Mouse (Mus musculus) retina, adult 2 months (tissue): ENCODE results near the gene Ankrd63.

Source experiments
- DNase-seq: peaks from one replicate; pipeline ENCODE4 v3.0.0-alpha.2; 2012; ENCODE audit warnings: low read depth, low spot score

Ankrd63 gene

DNA sequence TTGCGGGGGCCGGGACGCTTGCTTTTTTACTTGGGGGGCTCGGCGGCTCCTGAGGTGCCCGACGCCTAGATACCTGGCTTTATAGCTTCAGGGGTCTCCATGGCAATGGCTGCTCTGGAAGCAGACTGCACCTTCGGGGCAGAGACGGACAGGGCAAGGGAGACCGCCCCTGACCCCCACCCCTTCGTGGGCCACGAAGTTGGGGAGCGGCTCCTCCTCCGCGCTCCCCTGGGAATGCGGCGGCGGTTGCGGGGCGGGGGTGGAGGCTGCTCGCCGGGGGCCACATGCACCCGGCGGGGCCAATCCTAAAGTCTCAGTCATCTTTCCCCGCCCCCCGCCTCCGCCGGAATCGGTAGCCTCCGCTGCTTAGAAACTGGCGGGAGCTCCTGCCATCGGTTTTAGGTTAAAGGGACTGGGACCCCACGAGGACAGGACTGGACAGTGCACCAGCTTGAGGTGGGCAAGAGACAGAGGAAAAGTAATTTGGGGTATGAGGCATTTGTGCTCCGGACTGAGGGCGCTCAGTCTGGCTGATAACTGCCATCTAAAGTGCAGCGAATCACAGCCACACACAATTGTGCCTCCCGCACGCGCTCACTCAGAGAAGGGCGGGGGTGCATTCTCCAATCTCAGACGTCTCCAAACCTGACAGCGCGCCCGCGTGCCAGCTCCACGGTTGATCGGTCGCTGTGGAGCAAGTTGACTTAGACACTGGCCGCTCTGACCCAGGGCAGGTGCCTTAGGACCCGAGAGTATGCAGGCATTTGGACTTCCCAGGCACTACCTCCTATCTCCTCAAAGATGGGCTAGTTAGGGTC, at the start of gene Ankrd63:
Gene Ankrd63, minus strand, starts transcription at position 51 of the 818 bp plus-strand sequence.
- DNase-seq: no peak

DNA sequence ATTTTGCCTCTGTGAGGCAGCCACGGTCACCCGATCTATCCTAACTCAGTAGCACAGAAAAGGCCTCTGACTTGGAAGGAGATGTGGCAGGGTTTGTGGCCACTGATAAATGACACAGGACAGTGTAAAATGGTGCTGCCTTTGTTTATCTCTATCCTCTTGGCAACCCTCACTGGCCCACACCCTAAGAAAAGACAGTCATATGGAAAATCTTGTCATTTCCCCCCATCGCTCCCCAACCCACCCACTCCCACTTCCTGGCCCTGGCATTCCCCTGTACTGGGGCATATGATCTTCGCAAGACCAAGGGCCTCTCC, 49.0 kb upstream of the Ankrd63 start:
- DNase-seq: no peak

DNA sequence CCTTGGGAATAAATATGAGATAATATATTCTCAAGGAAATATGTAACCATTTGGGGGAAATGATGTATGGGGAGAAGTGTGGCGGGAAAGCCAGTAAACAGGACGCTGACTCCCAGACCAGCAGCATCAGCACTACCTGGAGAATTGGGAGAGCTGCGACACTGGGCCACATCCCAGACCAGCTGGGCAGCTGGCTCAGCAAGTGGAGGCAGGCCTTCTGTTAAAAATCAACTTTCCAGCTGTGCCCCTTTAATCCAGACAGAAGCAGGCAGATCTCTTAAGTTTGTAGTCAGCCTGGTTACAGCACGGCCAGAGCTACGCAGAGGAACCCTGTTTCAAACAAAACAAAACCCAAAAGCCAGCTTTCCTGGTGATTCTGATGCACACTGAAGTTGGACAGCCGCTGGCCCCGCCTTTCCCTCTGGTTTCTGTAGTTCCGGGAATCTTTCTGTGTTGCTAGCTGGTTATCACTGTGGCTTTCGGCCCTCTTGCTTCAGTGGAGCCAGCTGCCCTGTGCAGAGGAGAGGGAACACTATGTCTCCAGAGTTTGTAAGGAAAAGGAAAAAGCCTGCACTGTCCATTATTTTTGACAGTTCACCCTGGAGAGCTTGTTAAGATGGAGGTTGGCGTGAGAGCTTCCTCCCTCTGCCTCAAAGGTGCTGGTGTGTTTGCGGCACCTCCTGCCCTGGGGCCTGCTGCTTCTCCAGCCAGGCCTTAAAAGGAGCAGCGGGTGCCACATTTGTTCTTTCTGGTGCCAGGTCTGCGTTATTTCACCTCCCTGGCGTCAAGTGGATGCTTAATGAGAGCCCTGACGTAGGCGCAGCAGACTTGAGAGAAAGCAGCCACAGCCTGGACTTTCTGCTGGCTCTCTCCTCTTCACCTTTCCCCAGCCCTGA, 48.4 kb upstream of the Ankrd63 start:
- no peak for DNase-seq

DNA sequence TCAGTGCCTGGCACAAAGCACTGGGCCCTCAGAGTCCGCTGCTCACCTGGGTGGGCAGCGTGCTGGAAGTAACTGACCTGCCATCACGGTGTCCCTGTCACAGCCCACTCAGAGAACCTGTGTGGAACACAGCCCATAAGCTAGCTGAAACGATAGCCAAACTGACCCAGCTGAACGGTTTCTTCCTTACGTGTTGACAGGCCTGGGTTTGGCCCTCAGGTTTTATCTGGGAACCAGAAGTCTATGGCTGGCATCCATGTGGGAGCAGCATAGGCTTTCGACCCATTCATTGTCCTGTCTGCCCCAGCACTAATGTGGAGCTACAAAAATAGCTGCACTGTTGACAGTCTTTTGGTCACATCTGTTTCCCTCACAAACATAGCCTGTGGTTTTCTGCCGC, 46.7 kb upstream of the Ankrd63 start:
- no peak for DNase-seq

DNA sequence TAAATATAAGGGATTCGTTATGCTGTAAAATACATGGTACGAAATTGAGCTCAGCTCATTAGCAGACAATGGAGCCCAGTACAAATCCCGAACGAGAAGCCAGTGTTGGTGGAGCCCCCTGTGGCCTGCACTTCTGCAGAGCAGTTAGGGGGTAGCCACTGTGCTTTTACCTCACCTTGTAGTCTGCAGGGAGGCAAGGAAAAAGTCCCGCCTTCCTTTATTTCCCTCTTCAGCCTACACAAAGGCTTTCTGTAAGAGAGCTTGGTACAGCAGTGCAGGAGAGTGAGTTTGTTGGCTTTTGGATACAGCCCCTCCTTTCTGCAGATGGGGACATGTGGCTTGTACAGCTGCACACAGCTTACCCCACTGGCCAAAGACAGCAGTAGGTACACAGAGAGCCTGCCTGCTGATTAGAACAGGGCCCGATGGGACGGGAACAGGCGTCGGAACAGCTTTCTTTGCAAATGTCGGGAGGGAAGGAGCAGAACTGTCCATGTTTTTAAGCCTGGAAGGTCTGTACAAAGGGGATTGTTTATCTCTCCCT, 45.6 kb upstream of the Ankrd63 start:
- DNase-seq: no peak

DNA sequence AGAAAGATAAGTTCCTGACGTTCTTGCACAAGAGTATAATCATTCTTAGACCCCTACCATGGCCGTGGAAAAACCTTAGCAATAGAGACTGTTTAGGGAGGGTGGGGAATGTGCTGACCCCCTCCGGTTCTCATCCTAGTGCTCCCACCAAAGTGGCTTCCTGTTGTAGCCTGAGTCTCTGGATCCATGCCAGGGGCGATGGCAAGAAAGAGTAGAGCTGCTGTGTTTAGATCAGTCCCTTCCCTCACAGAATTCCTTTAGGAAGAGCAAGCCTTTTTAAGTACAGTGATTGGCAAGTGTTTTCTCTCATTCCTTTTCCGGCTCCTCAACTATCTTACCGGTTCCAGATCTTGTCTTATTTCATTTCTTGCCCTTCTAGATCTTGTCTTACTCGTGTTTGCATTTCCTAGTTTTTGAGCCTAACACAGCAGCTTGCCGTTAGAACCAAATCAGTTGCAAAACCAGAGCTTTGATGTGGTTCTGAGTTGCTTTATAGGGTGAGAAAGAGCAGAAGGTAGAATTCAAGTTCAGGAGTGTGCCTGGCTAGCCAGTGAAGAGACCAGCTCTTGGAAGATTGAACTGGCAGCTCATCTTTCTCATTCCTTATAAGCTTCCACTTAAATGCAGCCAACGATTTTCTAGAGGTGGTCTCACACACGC, 43.7 kb upstream of the Ankrd63 start:
- DNase-seq: no peak

DNA sequence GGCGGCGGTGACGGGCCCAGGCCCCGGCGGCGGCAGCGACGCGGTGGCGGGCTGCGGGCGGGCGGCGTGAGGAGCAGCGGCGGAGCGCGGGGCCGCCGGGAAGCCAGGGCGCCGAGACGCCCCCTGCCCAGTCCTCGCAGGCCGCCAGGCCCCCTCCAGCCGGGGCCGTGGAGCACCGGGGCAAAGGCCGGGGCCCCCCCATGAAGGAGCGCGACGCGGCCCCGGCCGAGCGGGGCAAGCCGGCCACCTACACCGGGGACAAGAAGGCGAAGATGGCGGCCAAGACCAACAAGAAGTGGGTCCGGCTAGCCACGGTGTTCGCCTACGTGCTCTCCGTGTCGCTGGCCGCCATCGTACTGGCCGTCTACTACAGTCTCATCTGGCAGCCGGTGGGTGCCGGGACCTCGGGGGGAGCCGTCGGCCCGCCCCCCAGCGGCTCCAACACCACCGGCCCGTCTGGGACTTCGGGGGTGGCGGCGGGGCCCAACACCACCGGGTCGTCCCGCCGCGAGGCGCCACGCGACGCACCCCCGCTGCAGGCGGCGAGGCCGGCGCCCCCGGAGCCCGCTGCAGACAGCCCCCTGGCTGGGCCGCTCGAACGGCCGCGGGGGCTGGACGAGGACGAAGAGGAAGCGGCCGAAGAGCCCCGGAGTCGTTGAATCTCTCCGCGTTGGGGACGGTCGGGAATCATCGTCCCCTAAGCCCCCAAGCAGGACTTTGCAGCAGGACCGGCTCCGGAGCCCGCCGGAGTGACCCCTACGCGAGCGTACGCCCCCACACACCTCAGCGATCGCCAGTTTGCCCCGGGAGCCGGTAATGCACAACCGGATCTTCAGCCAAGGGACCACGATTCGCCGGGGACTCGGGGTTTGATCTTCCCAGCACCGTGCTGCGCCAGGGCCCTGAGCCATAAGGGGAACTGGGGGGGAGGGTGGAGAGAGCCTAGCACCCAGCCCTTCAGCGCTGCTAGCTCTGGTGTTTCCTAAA, 42.4 kb upstream of the Ankrd63 start:
- DNase-seq: no peak

DNA sequence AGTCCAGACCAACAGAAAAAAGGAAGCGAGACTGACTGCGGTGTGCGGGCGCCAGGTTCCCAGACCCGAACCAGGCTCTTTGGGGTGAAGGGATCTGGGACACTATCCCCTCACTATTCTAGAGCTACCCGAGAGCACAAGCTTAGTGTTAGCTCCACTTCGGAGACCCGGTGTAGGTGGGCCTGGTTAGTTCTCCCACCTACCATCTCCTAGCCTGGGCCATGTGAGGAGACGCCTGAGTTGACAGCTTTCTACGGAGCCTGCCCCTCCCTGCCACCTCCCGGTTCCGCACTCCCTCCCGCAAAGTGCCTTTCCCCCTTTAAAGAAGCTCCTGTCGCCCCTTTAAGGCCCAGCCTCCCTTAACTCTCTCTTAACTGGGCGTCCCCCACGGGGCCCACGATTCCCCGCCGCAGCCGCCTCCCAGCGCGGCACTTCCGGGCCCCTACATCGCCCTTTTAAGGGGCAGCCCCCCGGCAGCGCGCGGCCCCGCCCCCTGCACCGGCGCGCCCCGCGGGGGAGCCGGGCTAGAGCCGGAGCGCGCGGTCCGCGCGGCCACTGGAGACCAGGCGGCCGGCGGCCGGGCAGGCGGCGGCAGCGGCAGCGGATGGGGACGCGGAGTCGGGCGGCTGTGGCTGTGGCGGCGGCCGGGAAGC, 41.6 kb upstream of the Ankrd63 start, which contains the start of gene Inafm2:
Gene Inafm2, plus strand, starts transcription at position 527 of the 653 bp plus-strand sequence.
- DNase-seq: peak; percentile 68

DNA sequence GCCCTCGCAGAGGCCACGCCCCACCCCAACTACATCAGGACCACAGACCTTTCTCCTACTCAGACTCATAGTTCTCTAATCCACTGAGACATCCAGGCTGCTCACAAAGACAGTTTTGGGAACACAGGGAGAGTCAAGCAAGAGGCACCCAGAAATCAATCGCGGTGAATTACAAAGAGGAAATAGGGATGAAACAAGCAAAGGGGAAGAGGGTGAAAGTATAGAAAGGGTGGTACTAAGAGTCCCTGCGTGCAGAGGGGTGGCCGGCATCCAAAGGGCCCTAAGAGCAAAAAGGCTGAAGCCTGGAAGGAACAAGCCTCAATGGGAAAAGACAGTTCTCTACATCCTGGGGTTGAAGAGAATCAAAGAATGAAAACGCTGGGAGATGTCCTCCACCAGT, 40.9 kb upstream of the Ankrd63 start:
- DNase-seq: no peak

DNA sequence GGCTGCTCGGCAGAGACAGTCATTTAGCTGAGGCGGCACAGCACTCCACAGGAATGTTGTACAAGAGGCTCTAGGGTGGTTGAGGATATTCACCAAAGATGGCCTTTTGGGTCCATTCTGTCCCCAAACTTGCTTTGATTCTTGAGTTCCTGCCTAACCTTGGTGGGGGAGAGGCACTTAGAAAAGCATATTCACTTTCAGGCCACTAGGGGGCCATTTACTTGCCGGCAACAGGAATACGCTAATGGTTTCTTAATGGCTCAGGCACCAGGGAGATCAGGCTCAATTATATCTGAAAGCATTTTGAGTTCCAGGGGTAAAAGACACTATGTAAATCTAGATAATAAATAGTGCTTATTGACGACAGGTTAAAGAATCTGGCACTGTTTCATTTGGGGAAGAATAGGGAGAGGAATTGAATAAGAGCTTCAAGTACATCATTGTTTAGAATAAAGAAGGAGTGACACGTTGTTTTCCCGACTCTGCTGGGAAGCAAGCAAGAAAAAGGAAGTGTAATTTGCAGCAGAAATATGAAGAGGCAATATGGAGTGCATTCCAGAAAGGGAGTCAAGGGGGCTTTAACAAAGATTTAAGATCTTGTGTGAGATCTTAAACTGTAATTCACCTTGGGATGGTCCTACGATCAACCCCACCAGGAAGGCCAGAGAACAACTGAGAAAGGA, 39.6 kb upstream of the Ankrd63 start:
- no peak for DNase-seq

DNA sequence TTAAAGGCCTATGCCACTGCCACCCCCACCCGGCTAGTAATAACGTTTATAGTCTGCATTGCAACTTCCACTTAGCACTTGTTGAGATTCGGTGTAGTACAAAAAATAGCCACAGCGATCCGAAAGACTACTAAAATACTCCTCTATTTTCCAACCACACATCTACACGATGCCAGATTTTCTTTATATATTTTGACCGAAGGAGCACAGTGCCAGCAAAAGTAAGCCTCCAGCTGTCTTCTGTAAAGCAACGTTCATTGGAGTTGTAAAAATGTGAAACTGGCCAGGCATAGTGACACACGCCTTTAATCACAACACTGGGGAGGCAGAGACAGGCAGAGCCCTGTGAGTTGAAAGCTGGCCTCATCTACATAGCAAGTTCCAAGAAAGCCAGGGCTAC, 37.4 kb upstream of the Ankrd63 start:
- DNase-seq: no peak

DNA sequence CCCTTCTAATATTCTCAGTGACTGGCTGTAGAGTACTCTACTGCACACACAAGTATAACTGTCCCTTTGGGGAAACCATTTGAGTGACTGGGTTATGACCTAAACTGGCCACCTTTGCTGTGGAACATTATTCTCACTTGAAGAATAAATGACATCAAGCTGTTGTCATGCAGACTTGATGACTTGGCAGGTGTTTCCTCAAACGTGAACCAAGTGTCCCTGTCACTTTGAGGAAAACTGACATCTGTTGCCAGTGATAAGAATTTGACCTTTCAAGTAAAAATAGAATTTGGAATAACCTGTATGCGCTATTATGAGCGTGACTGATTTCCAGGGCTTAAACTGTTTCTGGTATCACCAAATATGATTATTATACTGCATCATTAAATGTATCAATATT, 36.6 kb upstream of the Ankrd63 start:
- no peak for DNase-seq

DNA sequence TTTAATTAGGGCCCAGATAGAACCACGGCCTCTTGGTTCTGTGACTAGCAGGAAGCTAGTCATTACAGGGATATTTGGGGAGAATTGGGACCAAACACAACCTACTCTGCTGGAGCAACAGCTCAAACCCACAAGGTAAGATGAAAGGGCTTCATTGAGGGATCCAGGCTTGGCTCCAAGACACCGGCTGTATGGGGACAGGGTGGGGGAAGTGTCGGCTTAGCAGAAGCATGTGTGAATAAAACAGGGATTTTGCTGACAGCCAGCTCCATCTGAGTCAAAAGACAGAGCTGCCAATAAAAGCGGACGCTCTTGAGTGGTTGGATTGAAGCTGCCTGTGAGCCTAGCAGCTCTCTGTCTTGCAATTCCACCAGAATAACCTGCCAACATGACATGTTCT, 29.6 kb upstream of the Ankrd63 start:
- no peak for DNase-seq

DNA sequence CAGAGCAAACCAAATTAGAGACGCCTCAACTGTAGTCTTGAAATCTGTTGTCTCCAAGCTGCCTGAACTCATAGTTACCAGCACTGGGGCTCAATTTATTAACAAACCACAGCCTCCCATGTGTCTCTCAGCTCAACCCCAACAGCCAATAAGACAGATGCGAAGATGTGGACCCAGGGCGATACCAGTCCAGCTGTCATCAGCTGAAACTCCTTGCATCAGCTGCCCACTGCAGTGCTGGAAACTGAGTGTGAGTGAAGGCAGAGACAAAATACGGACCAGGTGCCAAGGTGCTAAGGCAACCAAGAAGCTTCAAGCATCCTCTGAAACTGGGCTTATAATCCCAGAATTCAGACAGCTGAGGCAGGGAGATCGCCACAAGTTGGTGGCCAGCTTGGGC, 28.2 kb upstream of the Ankrd63 start:
- DNase-seq: no peak

DNA sequence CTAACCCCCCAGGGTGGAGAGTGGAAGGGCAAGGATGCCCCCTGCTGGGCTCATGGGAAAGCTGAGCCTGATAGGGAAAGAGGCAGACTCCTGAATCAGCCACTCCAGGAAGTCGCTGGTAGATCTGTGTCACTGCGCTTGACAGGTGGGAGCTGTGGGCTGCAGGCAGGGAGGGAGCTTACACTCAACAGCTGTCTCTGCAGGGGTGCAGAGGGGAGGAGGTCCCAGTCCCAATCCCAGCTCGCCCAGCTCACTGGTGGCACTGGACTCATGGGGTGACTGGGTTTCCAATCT, 26.8 kb upstream of the Ankrd63 start:
- DNase-seq: no peak

DNA sequence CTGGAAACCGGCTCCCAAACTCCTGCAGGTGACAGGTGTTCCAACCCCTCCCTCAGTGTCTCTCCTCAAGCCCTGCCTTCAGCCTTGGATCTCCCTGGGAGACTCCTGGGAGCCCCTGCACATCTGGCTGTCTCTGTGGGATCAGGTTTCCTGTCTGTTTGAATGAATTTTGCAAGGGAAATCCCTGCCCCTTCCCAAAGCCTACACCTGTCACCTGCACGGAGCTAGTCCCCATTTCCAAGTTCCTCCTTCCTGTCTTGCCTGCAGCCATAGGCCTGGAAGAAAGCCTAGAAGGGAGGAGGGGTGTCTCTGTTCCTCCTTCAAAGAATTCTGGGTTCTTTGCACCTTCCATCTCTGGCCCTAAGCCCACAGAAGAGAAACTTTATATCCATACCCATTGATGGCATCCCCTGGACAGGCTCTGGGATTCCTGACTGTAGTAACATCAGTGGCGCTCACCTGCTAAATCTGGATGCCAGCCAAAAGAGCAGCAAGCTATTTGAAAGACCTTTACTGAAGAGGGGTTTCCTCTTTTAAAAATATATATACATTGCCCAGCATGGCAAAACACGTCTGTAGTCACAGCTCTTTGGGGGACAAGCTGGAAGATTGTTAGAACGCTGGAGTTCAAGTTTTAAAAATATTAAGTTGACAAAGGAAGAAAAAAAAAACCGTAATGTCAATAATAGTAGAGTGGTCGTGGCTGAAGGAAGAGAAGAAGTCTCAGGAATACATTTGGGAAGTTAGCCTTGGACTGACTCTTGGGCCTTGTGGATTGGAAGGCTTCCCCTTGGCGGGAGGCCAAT, 26.3 kb upstream of the Ankrd63 start:
- DNase-seq: no peak

DNA sequence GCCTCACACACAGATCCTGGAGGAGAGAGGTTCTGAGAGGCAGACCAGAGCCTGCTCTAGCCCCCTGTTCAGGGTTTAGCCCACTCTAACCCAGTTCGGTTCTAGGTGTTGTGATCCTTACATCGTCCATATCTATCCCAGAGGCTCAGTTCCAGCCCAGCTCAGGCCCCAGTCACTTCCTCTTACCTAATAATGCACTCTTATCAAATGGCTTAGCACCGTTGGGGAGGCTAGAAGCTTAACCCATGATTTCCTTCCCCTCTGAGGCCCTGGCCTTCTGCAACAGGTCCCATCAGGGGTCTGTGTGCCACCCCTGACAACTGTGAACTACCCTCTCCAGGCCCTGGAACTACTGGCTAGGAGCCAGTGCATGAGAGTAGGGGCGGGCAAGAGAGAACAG, 25.4 kb upstream of the Ankrd63 start:
- no peak for DNase-seq

DNA sequence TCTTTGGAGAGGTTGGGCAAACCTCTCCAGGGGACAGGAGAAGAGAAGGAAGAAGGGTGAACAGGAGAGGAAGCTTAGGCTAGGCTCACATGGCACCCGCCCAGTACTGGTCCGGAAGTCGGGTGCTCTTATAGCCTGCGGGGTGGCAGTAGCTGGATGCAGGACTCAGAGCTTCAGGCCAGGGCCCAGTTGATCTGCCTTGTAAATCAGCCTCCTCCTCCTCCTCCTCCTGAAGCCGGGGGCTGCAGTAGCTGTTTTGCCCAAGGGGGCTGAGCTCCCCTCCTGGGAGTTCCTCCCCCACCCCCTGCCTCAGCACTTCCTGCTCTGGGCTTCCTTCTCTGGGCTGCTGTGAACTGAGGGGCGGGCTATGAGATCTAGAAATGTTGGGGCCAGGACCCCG, 24.6 kb upstream of the Ankrd63 start, which contains the start of gene Plcb2:
Gene Plcb2, minus strand, starts transcription at position 102 of the 400 bp plus-strand sequence.
- DNase-seq: no peak

DNA sequence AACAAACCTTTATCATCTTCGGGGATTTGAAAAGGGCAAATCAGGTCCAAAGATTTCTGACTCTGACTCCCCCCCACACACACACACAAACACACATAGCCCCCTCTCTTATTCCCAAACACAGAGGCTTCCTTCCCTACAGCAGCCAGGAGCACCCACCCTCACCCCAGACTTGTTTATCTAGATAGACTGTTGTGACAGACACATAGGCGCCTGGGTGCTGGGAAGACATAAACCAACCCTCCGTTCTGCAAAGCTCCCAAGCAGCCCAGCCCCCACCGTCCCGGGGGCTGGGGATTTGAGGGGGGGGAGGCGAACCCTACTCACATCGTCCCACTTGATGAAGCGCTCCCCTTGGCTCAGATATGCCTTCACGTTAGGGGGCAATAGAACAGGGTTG, 24.1 kb upstream of the Ankrd63 start:
- DNase-seq: no peak
